Mouse (Mus musculus) v-Abl transformed pro-B cells (cell line): ENCODE data around the gene Agbl4.

ENCODE experiments used
- in situ Hi-C, 2 experiments: fragments of 400-800 bp; cut with MboI; formaldehyde crosslinking; loops; one replicate each; pipeline ENCODE4 v1.15.1; 2025; ENCODE audit not compliant: unreplicated experiment in 2 of 2

Agbl4 gene

GRCm38 (mm10) chr4:111704975-111705374 is 1307.5 kb downstream of the Agbl4 start:
- in situ Hi-C loops = no loop called here
